Mouse (Mus musculus) CH12.LX (cell line): Measurements from ENCODE around the gene Ddost. TPM values are rescaled to one million over a fixed set of nuclear protein-coding genes. Genes with fewer than 3 reads are reported as not detected.
A peak's percentile ranks its signal among the peaks of the same experiment; 100 is the strongest.

Experiments used
- DNase-seq: peaks from one replicate; pipeline ENCODE4 v3.0.0-alpha.2; 2013; ENCODE audit errors: extremely low read depth
- H3K27ac ChIP-seq: 2 replicates; pipeline ENCODE4 v1.5.1; 2012; ENCODE audit warnings: low read depth, mild to moderate bottlenecking, control low read depth, moderate library complexity; ENCODE audit not compliant: insufficient read depth
- H3K27me3 ChIP-seq: replicated peaks from 2 replicates; pipeline ENCODE3; 2012; ENCODE audit warnings: inconsistent platforms
- H3K36me3 ChIP-seq, 2 experiments: replicated peaks in 1 of 2; 2 replicates each; pipeline versions ENCODE3 to v1.6.1; 2012; ENCODE audit warnings: inconsistent platforms in 1 of 2, low read length in 1 of 2, mild to moderate bottlenecking in 1 of 2, mixed read lengths in 1 of 2, moderate library complexity in 1 of 2; ENCODE audit not compliant: control insufficient read depth in 1 of 2, insufficient read depth in 1 of 2
- H3K4me1 ChIP-seq, 2 experiments: 2 replicates each; pipeline ENCODE4 v1.6.1; 2012; ENCODE audit warnings: inconsistent platforms in 1 of 2, moderate library complexity in 1 of 2; ENCODE audit not compliant: insufficient read depth in 2 of 2, control insufficient read depth in 1 of 2
- H3K4me2 ChIP-seq: 2 replicates; pipeline ENCODE4 v1.6.1; 2012; ENCODE audit warnings: low read depth, mild to moderate bottlenecking, control low read depth; ENCODE audit not compliant: poor library complexity, insufficient read depth, severe bottlenecking
- H3K4me3 ChIP-seq, 3 experiments: fragments of 150-350 bp in 1 of 3; sonication (generic) in 1 of 3; replicated peaks in 1 of 3; 2 replicates each; pipeline versions ENCODE3 to v1.5.1; 2011 to 2012; ENCODE audit warnings: low read depth in 2 of 3, low read length in 2 of 3, mild to moderate bottlenecking in 2 of 3, moderate library complexity in 2 of 3, control low read depth in 1 of 3, improper control_type of control experiment in 1 of 3, inconsistent platforms in 1 of 3, mixed read lengths in 1 of 3; ENCODE audit not compliant: poor library complexity in 1 of 3
- H3K79me2 ChIP-seq: replicated peaks from 2 replicates; pipeline ENCODE4 v1.6.1; 2012; ENCODE audit warnings: mild to moderate bottlenecking, moderate library complexity; ENCODE audit not compliant: control insufficient read depth, poor library complexity, insufficient read depth, severe bottlenecking; ENCODE audit errors: extremely low read depth
- H3K9ac ChIP-seq: 2 replicates; pipeline ENCODE4 v1.6.1; 2012; ENCODE audit warnings: low read depth, mild to moderate bottlenecking, control low read depth, moderate library complexity; ENCODE audit not compliant: insufficient read depth
- H3K9me3 ChIP-seq: replicated peaks from 2 replicates; pipeline ENCODE3; 2012; ENCODE audit warnings: low read length, inconsistent platforms, mixed read lengths
- CHD2 ChIP-seq: IDR thresholded peaks from 2 replicates; pipeline ENCODE4 v1.6.1; 2011; ENCODE audit warnings: low read length, improper control_type of control experiment
- CTCF ChIP-seq, 2 experiments: IDR thresholded peaks in 1 of 2; conservative IDR thresholded peaks in 1 of 2; 2 replicates each; pipeline ENCODE4 v1.5.1; 2011 to 2012; ENCODE audit warnings: low read depth in 2 of 2, low read length in 2 of 2, improper control_type of control experiment in 1 of 2, inconsistent platforms in 1 of 2, mild to moderate bottlenecking in 1 of 2, moderate library complexity in 1 of 2
- E2F4 ChIP-seq: IDR thresholded peaks from 2 replicates; pipeline ENCODE4 v1.6.1; 2011; ENCODE audit warnings: low read depth, low read length, improper control_type of control experiment; ENCODE audit not compliant: insufficient replicate concordance
- ELF1 ChIP-seq: IDR thresholded peaks from 2 replicates; pipeline ENCODE4 v1.6.1; 2014; ENCODE audit warnings: low read depth, mild to moderate bottlenecking, inconsistent platforms, low read length, improper control_type of control experiment
- HCFC1 ChIP-seq: IDR thresholded peaks from 2 replicates; pipeline ENCODE4 v1.6.1; 2012; ENCODE audit warnings: low read depth, mild to moderate bottlenecking, inconsistent platforms, low read length, improper control_type of control experiment
- IRF4 ChIP-seq: IDR thresholded peaks from 2 replicates; pipeline ENCODE4 v1.6.1; 2014; ENCODE audit warnings: low read depth, mild to moderate bottlenecking, inconsistent platforms, low read length, improper control_type of control experiment
- JUND ChIP-seq: conservative IDR thresholded peaks from 2 replicates; pipeline ENCODE4 v1.6.1; 2011; ENCODE audit warnings: low read depth, low read length, improper control_type of control experiment
- MAX ChIP-seq: IDR thresholded peaks from 2 replicates; pipeline ENCODE4 v1.6.1; 2011; ENCODE audit warnings: low read length, improper control_type of control experiment
- MAZ ChIP-seq: IDR thresholded peaks from 2 replicates; pipeline ENCODE4 v1.6.1; 2012; ENCODE audit warnings: low read depth, mild to moderate bottlenecking, inconsistent platforms, low read length, improper control_type of control experiment, moderate library complexity
- MEF2A ChIP-seq: IDR thresholded peaks from 2 replicates; pipeline ENCODE4 v1.6.1; 2014; ENCODE audit warnings: low read depth, mild to moderate bottlenecking, inconsistent platforms, low read length, improper control_type of control experiment, borderline replicate concordance
- MYC ChIP-seq: IDR thresholded peaks from 2 replicates; pipeline ENCODE4 v1.6.1; 2011; ENCODE audit warnings: low read depth, mild to moderate bottlenecking, improper control_type of control experiment, low read length
- NELFE ChIP-seq: IDR thresholded peaks from 2 replicates; pipeline ENCODE4 v1.6.1; 2011; ENCODE audit warnings: low read depth, low read length, improper control_type of control experiment
- PAX5 ChIP-seq: IDR thresholded peaks from 2 replicates; pipeline ENCODE4 v1.6.1; 2012; ENCODE audit warnings: low read length, inconsistent platforms, mixed read lengths
- POLR2AphosphoS2 ChIP-seq: IDR thresholded peaks from 2 replicates; pipeline ENCODE4 v1.6.1; 2011; ENCODE audit warnings: low read depth, low read length, improper control_type of control experiment
- RAD21 ChIP-seq: IDR thresholded peaks from 2 replicates; pipeline ENCODE4 v1.6.1; 2011; ENCODE audit warnings: low read depth, mild to moderate bottlenecking, low read length, improper control_type of control experiment, moderate library complexity
- RCOR1 ChIP-seq: conservative IDR thresholded peaks from 2 replicates; pipeline ENCODE4 v1.6.1; 2012; ENCODE audit warnings: low read depth, mild to moderate bottlenecking, inconsistent platforms, low read length, improper control_type of control experiment
- SMC3 ChIP-seq: IDR thresholded peaks from 2 replicates; pipeline ENCODE4 v1.6.1; 2011; ENCODE audit warnings: low read depth, low read length, improper control_type of control experiment
- TCF12 ChIP-seq: IDR thresholded peaks from 2 replicates; pipeline ENCODE4 v1.6.1; 2014; ENCODE audit warnings: low read depth, mild to moderate bottlenecking, inconsistent platforms, low read length, improper control_type of control experiment
- UBTF ChIP-seq: IDR thresholded peaks from 2 replicates; pipeline ENCODE4 v1.6.1; 2012; ENCODE audit warnings: low read depth, mild to moderate bottlenecking, inconsistent platforms, low read length, improper control_type of control experiment, moderate library complexity
- USF2 ChIP-seq: conservative IDR thresholded peaks from 2 replicates; pipeline ENCODE4 v1.6.1; 2011; ENCODE audit warnings: low read depth, low read length, improper control_type of control experiment
- ZNF384 ChIP-seq: IDR thresholded peaks from 2 replicates; pipeline ENCODE4 v1.6.1; 2012; ENCODE audit warnings: low read depth, low read length, improper control_type of control experiment, inconsistent platforms
- dilution Hi-C: fragments of 300-500 bp; cut with MboI; formaldehyde crosslinking; loops from 2 replicates; pipeline ENCODE4 v1.14.3; 2020; ENCODE audit warnings: low sequenced_read_pairs; ENCODE audit not compliant: extremely low pct_unique_long_range_greater_than_20kb, extremely low pct_ligation_motif_present
- in situ Hi-C: fragments of 300-500 bp; cut with MboI; formaldehyde crosslinking; loops from 3 replicates; pipeline ENCODE4 v1.14.3; 2019; ENCODE audit warnings: low sequenced_read_pairs, low pct_ligation_motif_present, low pct_unique_long_range_greater_than_20kb, mixed read lengths
- polyA plus RNA-seq: library from polyadenylated mRNA; unstranded; fragments of >175 nt; gene quantifications from 2 replicates; pipeline ENCODE4 v1.2.1, GENCODE M21; 2012; ENCODE audit warnings: low read depth; ENCODE audit not compliant: insufficient read length
- total RNA-seq, 2 experiments: library from RNA; depleted of rRNA; stranded (reverse); fragments of 300-350 nt in 1 of 2; fragments of >200 nt in 1 of 2; gene quantifications; 2 replicates each; pipeline ENCODE4 v1.2.3; 2012 to 2014

Ddost gene
- total and polyA plus RNA-seq, 3 experiments, result 163 to 186 (median 164) TPM

- in situ Hi-C loops (loop anchor here (5.0 to 25.0 kb wide), 2 partner anchors 113 to 357 kb away; partner anchors contain the start of gene Mul1), dilution Hi-C loops (no loop called here)
- H3K9ac ChIP-seq, result no peak overlapping the region
- peak; percentile 85 for DNase-seq
- TF ChIP-seq RAD21, result peak; percentile 68
- TF ChIP-seq HCFC1, result no peak
- peak; percentile 94 for TF ChIP-seq SMC3
- TF ChIP-seq MEF2A, result peak; percentile 16; the same call in 1 of the 2 replicates
- TF ChIP-seq NELFE, result peak; percentile 97; the same call in 1 of the 2 replicates
- TF ChIP-seq ELF1, result 0 out of 2 replicates have a peak, but pooled peaks have one; percentile 6
- TF ChIP-seq MAX, result peak; percentile 46; the same call in 1 of the 2 replicates
- TF ChIP-seq JUND, result peak; percentile 63
- no peak for TF ChIP-seq POLR2AphosphoS2
- TF ChIP-seq TCF12, result peak; percentile 26; the same call in 1 of the 2 replicates
- peak; percentile 99 to 100 for TF ChIP-seq CTCF (conservative IDR thresholded peaks at IDR 0.05 in 1 of 2, IDR thresholded peaks at IDR 0.05 in 1 of 2; ENCODE audit: low read depth in 2 of 2, low read length in 2 of 2)
- TF ChIP-seq UBTF, result no peak
- no peak for TF ChIP-seq PAX5
- 0 out of 2 replicates have a peak, but pooled peaks have one; percentile 30 for TF ChIP-seq MAZ
- TF ChIP-seq IRF4, result 0 out of 2 replicates have a peak, but pooled peaks have one; percentile 35
- TF ChIP-seq ZNF384, result peak; percentile 53; the same call in 1 of the 2 replicates
- TF ChIP-seq E2F4, result peak; percentile 89
- peak; percentile 65 for TF ChIP-seq MYC
- H3K9me3 ChIP-seq, result peaks cover 2% of the 10 kb centered on the region
- H3K4me2 ChIP-seq, result no peak overlapping the region
- no peak overlapping the region for H3K27ac ChIP-seq
- H3K36me3 ChIP-seq, result peaks cover under 1 to 31% of the 10 kb centered on the region in 2 experiments
- no peaks in the 10 kb centered on the region for H3K79me2 ChIP-seq
- H3K4me3 ChIP-seq, result no peak overlapping the region
- peaks cover 4% of the 10 kb centered on the region for H3K27me3 ChIP-seq
- no peaks in the 10 kb centered on the region for H3K4me1 ChIP-seq
These were observed 15.0 kb downstream of the Ddost start for GRCm38 (mm10) chr4:138319508-138319907.

GRCm38 (mm10) chr4:138320711-138321110, 16.2 kb downstream of the Ddost start:
- Histone ChIP-seq H3K9me3 (peaks cover 2% of the 10 kb centered on the region), H3K9ac (no peak overlapping the region), H3K4me1 (no peaks in the 10 kb centered on the region; a peak in 1 of 4 replicates), H3K79me2 (no peaks in the 10 kb centered on the region), H3K27ac (no peak overlapping the region), H3K36me3 (peaks cover 0 to 20% of the 10 kb centered on the region in 2 experiments), H3K27me3 (peaks cover 4% of the 10 kb centered on the region), H3K4me2 (no peak overlapping the region), H3K4me3 (no peak overlapping the region)
- TF ChIP-seq TCF12, result no peak
- no peak for TF ChIP-seq RAD21
- no peak for TF ChIP-seq RCOR1
- no peak for TF ChIP-seq USF2
- no peak for TF ChIP-seq CHD2
- in situ Hi-C loops (loop anchor here (10.0 to 25.0 kb wide), 2 partner anchors 54 to 358 kb away; no protein-coding TSS in a partner anchor), dilution Hi-C loops (no loop called here)
- no peak for DNase-seq
